ENCODE assay signal across 8 mouse cellular contexts in genomic region chr6:40326341-40326740, GRCm38 (mm10). TPM values are rescaled to one million over a fixed set of nuclear protein-coding genes. Genes with fewer than 3 reads are reported as not detected.
DNase-seq lines count a peak whose midpoint lies in the region; ATAC-seq and TF ChIP-seq lines count a peak whose summit lies in the region.

No protein-coding gene starts in this region.

- no peak overlapping the region for H3K9ac ChIP-seq in heart, embryonic 15.5 days
- H3K9ac ChIP-seq in forebrain, embryonic 14.5 days (ENCODE audit: low read length): no peak overlapping the region

- DNase-seq in heart, postnatal 4 days: no peak
- no peak for DNase-seq in G1E (ENCODE audit: low spot score)
- DNase-seq in forebrain, embryonic 14.5 days (ENCODE audit: low spot score): no peak
- DNase-seq in midbrain, embryonic 10.5 days (ENCODE audit: low spot score): no peak
- DNase-seq in c-Kit-positive CD71-positive TER-119-positive erythroid progenitor cells, embryonic 14.5 days (ENCODE audit: low spot score): no peak
- DNase-seq in right cerebral cortex, adult 2 months (ENCODE audit: low spot score in 2 of 2): no peak

- peak overlapping the region; percentile 69 for H3K4me2 ChIP-seq in heart, embryonic 15.5 days
- peak overlapping the region; percentile 50 for H3K4me2 ChIP-seq in forebrain, embryonic 14.5 days (ENCODE audit: low read length)

- peak overlapping the region; percentile 94; the same call in 1 of the 2 replicates for H3K4me3 ChIP-seq in heart, embryonic 15.5 days
- peak overlapping the region; percentile 93; the same call in 1 of the 2 replicates for H3K4me3 ChIP-seq in G1E (ENCODE audit: low read depth, low read length)
- H3K4me3 ChIP-seq in forebrain, embryonic 14.5 days (ENCODE audit: low read depth, low read length): peak overlapping the region; percentile 58; the same call in 1 of the 2 replicates
- H3K4me3 ChIP-seq in midbrain, embryonic 10.5 days: peak overlapping the region; percentile 84

- peaks cover 8% of the 10 kb centered on the region; the same call in 1 of the 2 replicates for H3K36me3 ChIP-seq in heart, embryonic 15.5 days
- peaks cover 19% of the 10 kb centered on the region for H3K36me3 ChIP-seq in G1E (replicated peaks)
- H3K36me3 ChIP-seq in forebrain, embryonic 14.5 days (ENCODE audit: control insufficient read depth, insufficient read depth, low read length): peaks cover 11% of the 10 kb centered on the region
- H3K36me3 ChIP-seq in midbrain, embryonic 10.5 days: peaks cover 20% of the 10 kb centered on the region

- H3K27me3 ChIP-seq in heart, embryonic 15.5 days: no peaks in the 10 kb centered on the region
- H3K27me3 ChIP-seq in G1E (ENCODE audit: insufficient read depth, low read length): no peaks in the 10 kb centered on the region; the same call in 1 of the 2 replicates
- H3K27me3 ChIP-seq in forebrain, embryonic 14.5 days (replicated peaks; ENCODE audit: control insufficient read depth, insufficient read depth, low read length): no peaks in the 10 kb centered on the region
- H3K27me3 ChIP-seq in midbrain, embryonic 10.5 days (ENCODE audit: low read depth, poor library complexity, severe bottlenecking): no peaks in the 10 kb centered on the region

- WGBS in heart, embryonic 15.5 days: 85% methylated on average over 8 of the region's 8 CpGs
- 87% methylated on average over 8 of the region's 8 CpGs for WGBS in forebrain, embryonic 14.5 days
- 90% methylated on average over 8 of the region's 8 CpGs for whole genome bisulfite sequencing in midbrain, embryonic 10.5 days

- 0 out of 2 replicates have a peak, but pooled peaks cover 2% of the 10 kb centered on the region for H3K4me1 ChIP-seq in heart, embryonic 15.5 days (replicated peaks)
- H3K4me1 ChIP-seq in G1E (ENCODE audit: insufficient read depth, low read depth, low read length): peaks cover 12% of the 10 kb centered on the region
- no peaks in the 10 kb centered on the region for H3K4me1 ChIP-seq in forebrain, embryonic 14.5 days (ENCODE audit: control insufficient read depth, insufficient read depth, low read length)
- peaks cover 14% of the 10 kb centered on the region for H3K4me1 ChIP-seq in midbrain, embryonic 10.5 days

- no peak for ATAC-seq in heart, embryonic 15.5 days (replicated peaks; ENCODE audit: insufficient number of reproducible peaks, insufficient read depth, low FRiP score, low read depth)
- no peak for ATAC-seq in G1E (ENCODE audit: extremely low read depth, insufficient number of reproducible peaks, low FRiP score, poor library complexity, severe bottlenecking)
- ATAC-seq in forebrain, embryonic 14.5 days: no peak
- ATAC-seq in activated CD4-positive, CD25-positive, alpha-beta regulatory T cell, adult 4 months: no peak

- H3K9me3 ChIP-seq in heart, embryonic 15.5 days (replicated peaks): no peaks in the 10 kb centered on the region
- no peaks in the 10 kb centered on the region for H3K9me3 ChIP-seq in G1E (replicated peaks)
- H3K9me3 ChIP-seq in forebrain, embryonic 14.5 days (replicated peaks; ENCODE audit: control insufficient read depth, low read length): no peaks in the 10 kb centered on the region
- H3K9me3 ChIP-seq in midbrain, embryonic 10.5 days (replicated peaks): no peaks in the 10 kb centered on the region

- no peak for TF ChIP-seq CTCF in G1E (IDR thresholded peaks at IDR 0.05; ENCODE audit: low read depth, low read length)

- H3K27ac ChIP-seq in heart, embryonic 15.5 days: no peak overlapping the region
- no peak overlapping the region for H3K27ac ChIP-seq in forebrain, embryonic 14.5 days (ENCODE audit: low read depth, low read length)
- no peak overlapping the region for H3K27ac ChIP-seq in midbrain, embryonic 10.5 days (replicated peaks)

RNA-seq across cellular contexts. Expression of gene Agk, which starts 1.4 kb away (rescaled TPM):
- polyA plus RNA-seq in heart, embryonic 15.5 days (2015; fragmentation: Nextera tagmentation; extraction: Ambion mirVana): 38.5 and 39.9 TPM in 2 replicates
- total RNA-seq in heart, postnatal 4 days (2021): 10 to 100 TPM; 26.9 to 27.9 TPM
- total RNA-seq in G1E (2014; fragmentation: Nextera tagmentation): 26.2 and 29.3 TPM in 2 replicates
- total RNA-seq in G1E (2017): 23.2 and 26.8 TPM in 2 replicates
- polyA plus RNA-seq in G1E (2012): 4.6 and 5.8 TPM in 2 replicates
- 49.5 and 56.7 TPM in 2 replicates for polyA plus RNA-seq in forebrain, embryonic 14.5 days (2014; fragmentation: Nextera tagmentation; extraction: Ambion mirVana)
- 46.3 and 47.6 TPM in 2 replicates for polyA plus RNA-seq in midbrain, embryonic 10.5 days (2016; fragmentation: Nextera tagmentation; extraction: Ambion mirVana)
- 10 to 100 TPM; 46.2 to 49.9 TPM for polyA plus RNA-seq in activated CD4-positive, CD25-positive, alpha-beta regulatory T cell, adult 4 months (2017; shearing (Covaris generic))
